Mouse (Mus musculus) layer of hippocampus, adult 8-10 months (tissue): ENCODE data around the gene Gpr142. TPM values are rescaled to one million over a fixed set of nuclear protein-coding genes. Genes with fewer than 3 reads are reported as not detected.

ENCODE experiments used
- DNase-seq, 2 experiments: peaks; one replicate each; pipeline ENCODE4 v3.0.0; 2022; ENCODE audit warnings: low spot score in 2 of 2
- total RNA-seq, 4 experiments: library from RNA; stranded (reverse); gene quantifications; 2 replicates each; pipeline ENCODE4 v1.2.4; 2022

The Gpr142 gene
- total RNA-seq, 4 experiments from 2014 or later: not detected

GRCm38 (mm10) chr11:114843818-114844463 lies 45.2 kb downstream of the Gpr142 start:
- no peak for DNase-seq

DNA sequence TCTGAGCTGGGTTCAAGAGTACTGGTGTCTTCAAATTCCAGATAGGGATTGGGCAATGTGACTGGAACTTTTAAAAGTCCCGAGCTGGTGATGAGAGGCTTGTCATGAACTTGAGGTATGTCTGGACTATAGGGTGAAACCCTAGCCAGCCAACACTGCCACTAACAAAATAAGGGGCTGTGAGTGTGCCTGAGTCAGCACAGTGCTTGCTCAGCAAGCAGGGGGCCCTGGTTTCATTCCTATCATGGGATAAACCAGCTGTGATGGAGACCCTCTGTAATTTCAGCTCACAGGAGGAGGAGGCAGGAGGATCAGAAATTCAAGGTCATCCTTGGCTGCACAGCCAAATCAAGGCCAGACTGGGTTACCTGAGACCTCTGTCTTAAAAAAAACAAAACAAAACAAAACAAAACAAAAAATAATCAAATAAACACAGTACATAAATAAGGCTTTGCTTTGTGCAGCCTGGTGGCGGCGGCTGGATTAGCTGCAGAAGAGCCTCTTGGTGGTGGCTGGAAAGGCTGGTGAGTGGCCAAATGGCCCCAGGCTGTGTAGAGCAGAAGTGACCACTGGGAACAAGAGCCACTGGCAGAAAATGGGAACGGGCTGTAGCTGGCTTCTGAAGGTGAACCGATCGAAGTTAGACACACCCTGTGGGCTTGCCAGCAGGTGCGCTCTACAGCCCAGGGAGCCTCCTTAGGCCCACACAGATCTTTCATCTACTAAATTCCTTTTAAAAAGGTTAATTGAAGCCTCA lies 45.9 kb downstream of the Gpr142 start:
- DNase-seq: no peak

DNA sequence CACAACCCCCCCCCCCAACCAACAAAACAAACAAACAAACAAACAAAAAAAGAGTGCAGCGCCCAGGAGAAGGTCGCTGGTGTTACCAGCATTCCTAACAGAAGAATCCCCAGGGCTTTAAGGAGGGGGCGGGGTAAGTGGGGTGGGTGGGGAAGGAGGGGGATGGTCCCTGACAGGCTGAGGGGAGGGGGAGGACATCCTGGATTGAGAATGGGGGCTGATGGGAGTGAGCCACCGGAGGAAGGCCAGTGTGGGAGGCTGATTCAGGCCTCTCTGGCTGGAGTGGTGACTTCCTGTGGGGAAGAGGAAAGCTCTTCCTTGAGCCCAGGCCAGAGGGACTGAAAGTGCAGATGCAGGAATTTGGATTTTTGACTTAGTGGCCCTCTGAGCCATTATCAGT lies 47.6 kb downstream of the Gpr142 start:
- DNase-seq: no peak

DNA sequence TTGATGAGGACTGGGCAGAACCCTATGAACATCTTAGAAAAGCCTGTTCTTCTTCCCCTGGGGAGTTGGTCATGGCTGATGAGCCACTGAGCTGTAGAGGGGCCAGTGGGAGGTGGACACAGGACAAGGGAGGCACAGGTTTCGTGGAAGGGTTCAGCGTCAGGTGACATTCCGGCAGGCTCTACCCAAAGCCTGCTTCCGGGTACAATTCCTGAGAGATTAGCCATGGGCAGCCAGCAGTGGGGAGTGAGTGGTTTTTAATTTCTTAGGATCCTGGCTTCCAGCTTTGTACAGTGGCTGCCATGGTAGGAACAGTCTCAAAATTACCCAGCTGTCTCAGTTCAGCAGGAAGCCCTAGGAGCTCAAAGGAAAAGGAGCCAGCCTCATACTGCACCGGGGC lies 48.3 kb downstream of the Gpr142 start:
- DNase-seq: no peak

- no peak for DNase-seq
These were observed 50.8 kb downstream of the Gpr142 start for GRCm38 (mm10) chr11:114849572-114849971.

DNA sequence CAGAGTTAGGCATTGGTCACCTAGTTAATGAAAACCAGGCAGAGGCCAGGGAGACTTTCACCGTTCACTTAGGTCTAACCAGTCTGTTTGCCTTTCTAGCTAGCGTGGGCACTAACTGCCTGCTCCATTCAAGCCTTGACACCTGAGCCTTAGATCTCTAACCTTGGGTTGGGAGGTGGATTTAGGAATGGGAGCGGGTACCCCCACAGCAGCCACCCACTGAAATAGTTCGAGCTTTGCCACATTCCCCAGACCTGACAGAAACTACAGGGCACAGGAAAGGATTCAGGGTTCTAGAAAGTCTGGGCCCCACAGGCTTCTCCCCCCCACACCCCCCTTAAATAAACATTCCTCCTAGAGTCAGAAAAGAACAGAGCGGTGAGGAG lies 51.3 kb downstream of the Gpr142 start:
- DNase-seq: no peak

DNA sequence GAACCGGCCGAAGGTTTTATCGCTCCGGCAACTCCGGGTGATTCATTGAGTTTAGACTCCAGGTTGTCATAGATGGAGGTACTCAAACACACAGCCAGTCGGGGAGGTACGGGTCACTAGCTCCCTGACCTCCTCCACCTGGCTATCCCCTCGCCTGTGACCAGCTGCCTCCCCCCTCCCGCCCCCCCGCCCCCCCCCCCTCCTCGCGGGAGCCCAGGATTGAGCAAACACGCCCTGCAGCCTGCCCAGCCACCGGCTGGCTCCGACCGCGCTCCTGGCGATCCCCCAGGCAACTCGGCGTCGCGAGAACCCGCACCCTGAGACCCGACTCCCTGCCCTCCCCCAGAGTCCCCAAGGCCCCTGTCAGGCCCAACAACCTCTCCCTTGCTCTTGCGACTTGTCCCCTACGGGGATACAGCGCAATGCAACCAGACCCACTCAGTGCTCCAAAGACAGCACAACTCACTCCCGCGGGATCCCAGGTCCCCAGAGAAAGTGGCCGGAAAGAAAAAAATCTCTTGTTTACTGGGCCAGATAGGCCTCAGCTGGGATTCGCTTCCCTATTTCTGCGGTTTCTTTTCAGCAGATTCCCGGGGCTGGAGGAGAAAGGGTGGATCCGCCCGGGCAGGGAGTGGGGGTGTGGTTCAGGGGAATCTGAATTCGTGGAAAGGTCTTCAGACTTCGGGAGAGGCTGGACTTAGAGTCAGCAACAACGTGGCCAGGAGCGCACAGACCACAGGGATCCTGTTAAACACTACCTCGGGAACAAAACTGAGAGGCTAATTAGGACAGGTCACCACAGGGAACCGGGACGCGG lies 51.9 kb downstream of the Gpr142 start, which contains the start of gene Gprc5c:
TSS of gene Gprc5c (plus strand) at position 701 of the 817 bp plus-strand sequence.
- DNase-seq: no peak

GRCm38 (mm10) chr11:114851269-114851607 lies 52.5 kb downstream of the Gpr142 start:
- DNase-seq: peak in 1 of 2 experiments; percentile 16

- DNase-seq: peak in 1 of 2 experiments; percentile 10
These were observed 53.0 kb downstream of the Gpr142 start for GRCm38 (mm10) chr11:114851608-114852310.

GRCm38 (mm10) chr11:114852311-114853173 lies 53.8 kb downstream of the Gpr142 start:
- no peak for DNase-seq

DNA sequence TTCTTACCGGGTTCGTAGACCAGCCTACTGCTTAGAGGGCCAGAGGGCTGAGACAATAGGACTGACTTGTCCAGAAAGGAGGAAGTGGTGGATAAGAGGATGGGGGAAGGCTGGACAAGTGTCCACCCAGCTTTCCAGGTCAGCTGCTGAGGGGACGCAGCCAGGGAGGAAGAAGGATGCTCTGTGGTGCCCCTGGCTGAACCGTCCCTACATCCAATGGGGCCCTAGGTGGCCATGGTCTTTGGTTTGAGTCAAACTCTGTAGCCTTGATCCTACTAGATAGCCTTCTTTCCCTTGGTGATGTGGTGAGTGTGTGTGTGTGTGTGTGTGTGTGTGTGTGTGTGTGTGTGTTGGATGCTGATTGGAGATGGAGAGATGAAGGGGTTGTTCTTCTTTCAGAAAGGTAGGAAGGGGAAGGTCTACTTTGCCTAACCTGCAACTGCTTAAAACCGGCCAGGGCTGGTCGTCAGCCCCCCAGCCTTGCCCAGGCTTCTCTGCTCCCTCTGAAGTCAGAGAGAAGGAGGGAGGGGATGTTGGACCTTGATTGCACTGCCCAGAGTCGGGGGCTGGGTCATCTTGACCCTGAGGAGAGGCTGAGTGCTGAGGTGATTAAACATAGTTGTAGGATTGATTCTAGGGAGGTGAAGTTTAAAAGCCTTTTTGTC lies 54.6 kb downstream of the Gpr142 start:
- no peak for DNase-seq

DNA sequence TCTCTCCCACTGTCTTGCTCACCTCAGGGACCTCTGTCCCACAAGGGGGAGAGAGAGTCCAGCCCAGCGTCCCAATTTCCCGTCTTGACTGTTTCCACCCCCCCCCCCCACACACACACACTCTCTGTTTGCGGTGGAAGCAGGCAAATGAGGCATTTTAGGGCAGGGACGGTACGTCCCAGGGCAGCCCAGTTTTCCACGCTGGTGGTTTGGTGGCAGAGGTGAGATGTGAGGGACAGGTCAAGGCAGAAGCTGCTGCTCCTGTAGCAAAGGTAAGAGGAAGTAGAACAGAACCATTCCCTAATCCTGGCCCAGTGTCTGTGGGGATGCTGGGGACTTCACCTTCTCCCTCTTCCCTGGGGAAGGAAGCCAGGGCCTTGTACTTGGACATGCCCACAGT lies 55.9 kb downstream of the Gpr142 start:
- DNase-seq: no peak

DNA sequence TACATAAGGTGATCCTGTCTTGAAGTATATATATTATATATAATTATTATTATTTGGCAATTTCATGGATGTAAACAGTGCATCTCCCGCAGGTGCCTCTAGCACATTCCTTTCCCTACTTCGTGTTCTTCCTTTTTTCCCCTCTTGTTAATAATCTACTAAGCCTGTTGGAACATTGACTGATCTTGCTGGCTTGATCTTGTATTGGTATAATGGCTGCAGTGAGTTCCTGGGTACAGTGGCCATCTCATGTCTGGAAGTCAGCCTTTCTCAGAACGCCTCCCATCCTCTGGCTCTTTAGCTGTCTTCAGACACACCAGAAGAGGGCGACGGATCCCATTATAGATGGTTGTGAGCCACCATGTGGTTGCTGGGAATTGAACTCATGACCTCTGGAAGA lies 57.4 kb downstream of the Gpr142 start:
- DNase-seq: no peak

Other genes starting within 250 kb of the Gpr142 start
- 1,000 to 10,000 TPM in 2 of 4 experiments, 100 to 1,000 TPM in 2; 690 to 1,011 (median 866) TPM for gene Rpl38, start 130.4 kb upstream of the Gpr142 start, total RNA-seq
- 10 to 100 TPM; 29.9 to 38.8 (median 36.2) TPM for gene Ttyh2, start 123.5 kb upstream of the Gpr142 start, total RNA-seq
- gene Dnaic2, start 71.5 kb upstream of the Gpr142 start, total RNA-seq: 1 to 10 TPM; 1.9 to 2.6 (median 2.2) TPM
- gene Kif19a, start 33.5 kb upstream of the Gpr142 start, total RNA-seq: 1 to 10 TPM; 2.7 to 4.5 (median 3.8) TPM
- 10 to 100 TPM; 15.3 to 19.6 (median 17.4) TPM for gene Btbd17, start 3.0 kb upstream of the Gpr142 start, total RNA-seq
- gene Gprc5c, start 52.2 kb downstream of the Gpr142 start, total RNA-seq: 1 to 10 TPM; 4.3 to 7.2 (median 4.8) TPM
- 1 to 10 TPM in 2 of 4 experiments, under 1 TPM in 2; 0.39 to 1.3 (median 0.80) TPM for gene Cd300a, start 91.1 kb downstream of the Gpr142 start, total RNA-seq
- gene Cd300lb, start 135.5 kb downstream of the Gpr142 start, total RNA-seq: under 1 TPM in 2 of 4 experiments, not detected in 2; 0.25 to 0.48 TPM
- not detected for gene Cd300c, start 170.2 kb downstream of the Gpr142 start, total RNA-seq
- under 1 TPM in 2 of 4 experiments, not detected in 2; 0.20 to 0.45 TPM for gene Cd300ld, start 191.0 kb downstream of the Gpr142 start, total RNA-seq
- 10 to 100 TPM in 2 of 4 experiments, 1 to 10 TPM in 2; 3.8 to 26.2 (median 12.4) TPM for gene Cd300c2, start 203.0 kb downstream of the Gpr142 start, total RNA-seq
- not detected for gene Cd300ld2, start 217.3 kb downstream of the Gpr142 start, total RNA-seq
- 1 to 10 TPM in 3 of 4 experiments, under 1 TPM in 1; 0.69 to 3.5 (median 1.8) TPM for gene Cd300ld4, start 228.1 kb downstream of the Gpr142 start, total RNA-seq
- 1 to 10 TPM in 1 of 4 experiments, under 1 TPM in 1, not detected in 2; 0.45 to 4.0 TPM for gene Cd300ld5, start 238.8 kb downstream of the Gpr142 start, total RNA-seq
- gene Cd300ld3, start 249.5 kb downstream of the Gpr142 start, total RNA-seq: 1 to 10 TPM in 2 of 4 experiments, under 1 TPM in 1, not detected in 1; 0.45 to 3.7 (median 3.6) TPM